ENCODE assay signal across 11 mouse cellular contexts in the genomic region with DNA sequence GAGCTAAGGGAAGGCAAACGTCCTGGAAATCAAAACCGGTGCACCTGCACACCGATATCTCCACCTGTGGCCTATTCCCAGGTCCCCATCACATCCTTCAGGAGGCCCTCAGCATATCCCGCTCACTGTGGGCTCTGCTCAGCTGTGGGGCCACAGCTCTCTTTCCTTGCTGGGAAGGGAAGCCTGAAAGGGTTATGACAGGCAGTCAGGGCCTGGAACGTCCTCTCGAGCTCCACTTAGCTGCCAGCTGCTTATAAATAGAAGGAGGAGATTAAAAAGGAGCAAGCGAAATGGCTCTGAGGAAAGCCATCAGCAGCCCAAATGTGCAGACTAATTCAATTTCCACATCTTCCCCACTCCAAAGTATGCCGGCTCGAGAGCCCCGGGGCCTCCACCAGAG.
DNase-seq lines count a peak whose midpoint lies in the region; ATAC-seq and TF ChIP-seq lines count a peak whose summit lies in the region.
"Had no signal": no experiment of that assay in that cellular context is flagged by ENCODE, and none has a peak within 500 bp of the region (broad histone marks: within the 10 kb centered on the region; RNA-seq: fewer than 3 reads in every experiment).

No protein-coding gene starts in this region.

- no peak for TF ChIP-seq EP300 in heart, adult 2 months (IDR thresholded peaks at IDR 0.05; ENCODE audit: insufficient read depth, low read depth, low read length)

- no peak overlapping the region for H3K4me3 ChIP-seq in heart, adult 2 months
- no peak overlapping the region for H3K4me3 ChIP-seq in embryonic facial prominence, embryonic 13.5 days
- no peak overlapping the region for H3K4me3 ChIP-seq in heart, embryonic 14.5 days (ENCODE audit: control insufficient read depth in 1 of 2, insufficient read depth in 1 of 2, low read depth in 1 of 2, low read length in 2 of 2)
- no peak overlapping the region for H3K4me3 ChIP-seq in midbrain, embryonic 13.5 days (replicated peaks)
- H3K4me3 ChIP-seq: forebrain, embryonic 15.5 days; myocyte had no signal

- H3K9ac ChIP-seq in heart, adult 2 months (ENCODE audit: low read depth, low read length), result no peak overlapping the region
- H3K9ac ChIP-seq in embryonic facial prominence, embryonic 13.5 days, result no peak overlapping the region
- no peak overlapping the region for H3K9ac ChIP-seq in heart, embryonic 14.5 days (ENCODE audit: low read length)
- H3K9ac ChIP-seq in midbrain, embryonic 13.5 days (replicated peaks), result no peak overlapping the region
- H3K9ac ChIP-seq: forebrain, embryonic 15.5 days; liver, embryonic 14.5 days had no signal

- H3K79me2 ChIP-seq in heart, adult 2 months (replicated peaks; ENCODE audit: control insufficient read depth, insufficient read depth, low read length), result no peaks in the 10 kb centered on the region

- no peaks in the 10 kb centered on the region for H3K27me3 ChIP-seq in heart, adult 2 months (ENCODE audit: control insufficient read depth, insufficient read depth, low read length)
- no peaks in the 10 kb centered on the region for H3K27me3 ChIP-seq in embryonic facial prominence, embryonic 13.5 days
- no peaks in the 10 kb centered on the region; the same call in 1 of the 2 replicates for H3K27me3 ChIP-seq in heart, embryonic 14.5 days (ENCODE audit: control insufficient read depth, insufficient read depth, low read length)
- peaks cover 5% of the 10 kb centered on the region; the same call in 1 of the 2 replicates for H3K27me3 ChIP-seq in midbrain, embryonic 13.5 days
- H3K27me3 ChIP-seq: forebrain, embryonic 15.5 days had no signal

- H3K4me1 ChIP-seq in heart, adult 2 months (ENCODE audit: control insufficient read depth, insufficient read depth, low read length), result peaks cover 3% of the 10 kb centered on the region; the same call in 1 of the 2 replicates
- H3K4me1 ChIP-seq in embryonic facial prominence, embryonic 13.5 days, result peaks cover 18% of the 10 kb centered on the region
- peaks cover 8 to 14% of the 10 kb centered on the region in 2 experiments; a peak in 3 of 4 replicates for H3K4me1 ChIP-seq in heart, embryonic 14.5 days (ENCODE audit: control insufficient read depth in 2 of 2, insufficient read depth in 2 of 2, low read length in 2 of 2)
- H3K4me1 ChIP-seq in midbrain, embryonic 13.5 days (replicated peaks), result peaks cover 7% of the 10 kb centered on the region

- no peaks in the 10 kb centered on the region for H3K36me3 ChIP-seq in heart, adult 2 months (ENCODE audit: control insufficient read depth, insufficient read depth, low read length)
- H3K36me3 ChIP-seq in embryonic facial prominence, embryonic 13.5 days, result no peaks in the 10 kb centered on the region
- no peaks in the 10 kb centered on the region for H3K36me3 ChIP-seq in heart, embryonic 14.5 days (ENCODE audit: control insufficient read depth, insufficient read depth, low read length)
- H3K36me3 ChIP-seq in midbrain, embryonic 13.5 days, result no peaks in the 10 kb centered on the region
- H3K36me3 ChIP-seq: forebrain, embryonic 15.5 days had no signal

- intact Hi-C loops in heart, adult 2 months (cut with DNase I), result loop anchor here (1.0 kb wide), 1 partner anchor 75 kb away; no protein-coding TSS in a partner anchor

- H3K27ac ChIP-seq in heart, adult 2 months, result peak overlapping the region; percentile 1; the same call in 1 of the 2 replicates
- H3K27ac ChIP-seq in embryonic facial prominence, embryonic 13.5 days, result 0 out of 2 replicates have a peak overlapping the region, but pooled peaks have one; percentile 3
- peak overlapping the region; percentile 7 to 45; a peak in 2 of 4 replicates for H3K27ac ChIP-seq in heart, embryonic 14.5 days (replicated peaks in 1 of 2; ENCODE audit: control insufficient read depth in 1 of 2, insufficient read depth in 1 of 2, low read depth in 2 of 2, low read length in 2 of 2)
- peak overlapping the region; percentile 17; the same call in 1 of the 2 replicates for H3K27ac ChIP-seq in midbrain, embryonic 13.5 days
- H3K27ac ChIP-seq: forebrain, embryonic 15.5 days; liver, embryonic 14.5 days had no signal

- no peaks in the 10 kb centered on the region for H3K9me3 ChIP-seq in embryonic facial prominence, embryonic 13.5 days
- H3K9me3 ChIP-seq in heart, embryonic 14.5 days (ENCODE audit: control insufficient read depth, low read length), result no peaks in the 10 kb centered on the region
- no peaks in the 10 kb centered on the region for H3K9me3 ChIP-seq in midbrain, embryonic 13.5 days
- H3K9me3 ChIP-seq: forebrain, embryonic 15.5 days had no signal

- no peak overlapping the region for H3K4me2 ChIP-seq in embryonic facial prominence, embryonic 13.5 days
- no peak overlapping the region for H3K4me2 ChIP-seq in heart, embryonic 14.5 days (ENCODE audit: low read length)
- no peak overlapping the region for H3K4me2 ChIP-seq in midbrain, embryonic 13.5 days (replicated peaks)
- H3K4me2 ChIP-seq: forebrain, embryonic 15.5 days had no signal

- 57% methylated on average over 10 of the region's 10 CpGs for WGBS in heart, adult 2 months
- WGBS in embryonic facial prominence, embryonic 13.5 days, result 51% methylated on average over 10 of the region's 10 CpGs
- 50% methylated on average over 10 of the region's 10 CpGs for WGBS in heart, embryonic 14.5 days
- 69% methylated on average over 10 of the region's 10 CpGs for WGBS in midbrain, embryonic 13.5 days

- DNase-seq in heart, adult 2 months, result peak in 1 of 2 experiments; percentile 20
- no peak for DNase-seq in heart, adult 11 months
- DNase-seq in adrenal gland, adult 8-10 months, result no peak
- DNase-seq in right cerebral cortex, postnatal 10 days (ENCODE audit: low spot score in 2 of 2), result no peak

- ATAC-seq in embryonic facial prominence, embryonic 13.5 days (ENCODE audit: insufficient number of reproducible peaks, insufficient read depth, low FRiP score, low TSS enrichment, low read depth), result no peak
- no peak for ATAC-seq in heart, embryonic 14.5 days (ENCODE audit: insufficient number of reproducible peaks, insufficient read depth, low FRiP score, low read depth)
- no peak for ATAC-seq in midbrain, embryonic 13.5 days
- ATAC-seq in erythroid progenitor cell, adult 5-6 weeks (replicated peaks; ENCODE audit: low FRiP score, poor library complexity, severe bottlenecking), result no peak

- TF ChIP-seq POLR2A in heart, adult 2 months (IDR thresholded peaks at IDR 0.05; ENCODE audit: insufficient read depth, low read depth, low read length), result no peak

- no peak for TF ChIP-seq CTCF in heart, adult 2 months (IDR thresholded peaks at IDR 0.05)
